In genomic region chr12:44457961-44458360, GRCm38 (mm10) we compare ENCODE assay signal across 14 mouse cellular contexts.
DNase-seq lines count a peak whose midpoint lies in the region.
"Had no signal": no experiment of that assay in that cellular context is flagged by ENCODE, and none has a peak within 500 bp of the region (broad histone marks: within the 10 kb centered on the region; RNA-seq: fewer than 3 reads in every experiment).

No protein-coding gene starts in this region.

- peak; percentile 6 for DNase-seq in adrenal gland, postnatal 14 days
- DNase-seq in adrenal gland, postnatal 36 days: no peak
- DNase-seq in heart, adult 8-10 months (ENCODE audit: low spot score): peak; percentile 4
- DNase-seq in heart, postnatal 4 days: no peak
- DNase-seq in adipocyte (ENCODE audit: low spot score): peak; percentile 39
- peak; percentile 40 for DNase-seq in lung, postnatal 36 days
- DNase-seq in left cerebral cortex, adult 11 months (ENCODE audit: low spot score): no peak
- DNase-seq: cerebellum, adult 11-12 months; cerebellum, postnatal 10 days; gastrocnemius, postnatal 25 days; kidney, postnatal 25 days; midbrain, embryonic 14.5 days; right cerebral cortex, postnatal 14 days; spleen, adult 18-20 months had no signal

Comparison
In these comparisons a context has a peak if more than half of its experiments do, and no peak if none do; other contexts are left out.
1. DNase-seq: peak in adrenal gland, postnatal 14 days (single experiment), heart, adult 8-10 months (single experiment), adipocyte (single experiment) and lung, postnatal 36 days (single experiment); none in adrenal gland, postnatal 36 days (0 of 2), heart, postnatal 4 days (single experiment) and left cerebral cortex, adult 11 months (single experiment).